Mouse (Mus musculus) hindbrain, postnatal 0 days (tissue): ENCODE measurements around the gene Gm42372. TPM values are rescaled to one million over a fixed set of nuclear protein-coding genes. Genes with fewer than 3 reads are reported as not detected.

ENCODE experiments used
- ATAC-seq: fragments of 200-750 bp; cut with Nextera tagmentation; 2 replicates; pipeline ENCODE4 v1.8.0; 2017; ENCODE audit warnings: mild to moderate bottlenecking, moderate TSS enrichment, moderate library complexity
- DNase-seq: peaks from one replicate; pipeline ENCODE4 v3.0.0-alpha.2; 2015; ENCODE audit warnings: low spot score
- H3K27ac ChIP-seq: fragments of 300-500 bp; sonication (generic); 2 replicates; pipeline ENCODE4 v1.5.1; 2014; ENCODE audit warnings: mild to moderate bottlenecking
- H3K27me3 ChIP-seq: fragments of 300-500 bp; sonication (generic); 2 replicates; pipeline ENCODE4 v1.6.1; 2014; ENCODE audit warnings: low read length, mixed read lengths; ENCODE audit not compliant: insufficient read depth
- H3K36me3 ChIP-seq: fragments of 300-500 bp; sonication (generic); 2 replicates; pipeline ENCODE4 v1.6.1; 2014; ENCODE audit warnings: low read length, mixed read lengths; ENCODE audit not compliant: insufficient read depth
- H3K4me1 ChIP-seq: fragments of 300-500 bp; sonication (generic); 2 replicates; pipeline ENCODE4 v1.6.1; 2014; ENCODE audit warnings: antibody characterized with exemption, low read length, mixed read lengths; ENCODE audit not compliant: insufficient read depth
- H3K4me2 ChIP-seq: fragments of 300-500 bp; sonication (generic); 2 replicates; pipeline ENCODE4 v1.6.1; 2014; ENCODE audit warnings: low read depth, mild to moderate bottlenecking, low read length, moderate library complexity, mixed read lengths
- H3K4me3 ChIP-seq: fragments of 300-500 bp; sonication (generic); 2 replicates; pipeline ENCODE4 v1.5.1; 2014; ENCODE audit warnings: low read length
- H3K9ac ChIP-seq: fragments of 300-500 bp; sonication (generic); replicated peaks from 2 replicates; pipeline ENCODE4 v1.6.1; 2014; ENCODE audit warnings: mild to moderate bottlenecking, low read length, moderate library complexity, mixed read lengths
- H3K9me3 ChIP-seq: fragments of 300-500 bp; sonication (generic); 2 replicates; pipeline ENCODE4 v1.6.1; 2016; ENCODE audit warnings: low read length, mixed read lengths
- CTCF ChIP-seq: IDR thresholded peaks from 2 replicates; pipeline ENCODE4 v1.5.1; 2016; ENCODE audit warnings: antibody characterized with exemption, control low read depth, low read depth
- WGBS: fragments of 180-500 bp; shearing (Covaris S2); extraction: QIAGEN DNeasy Blood & Tissue Kit; methylation state at CpG from one replicate; pipeline ENCODE4 v1.1.7; 2014; 5-methylcytosine and 5-hydroxymethylcytosine counted together
- polyA plus RNA-seq: library from polyadenylated mRNA; unstranded; fragments of >200 nt; fragmentation: Nextera tagmentation; extraction: Ambion mirVana; gene quantifications from 2 replicates; pipeline ENCODE4 v1.2.1, GENCODE M21; 2015
- total RNA-seq: library from RNA; depleted of rRNA; stranded (reverse); fragments of >200 nt; gene quantifications from 2 replicates; pipeline ENCODE4 v1.2.3, GENCODE M21; 2014

Gene Gm42372
- total and polyA plus RNA-seq, 2 experiments from 2014 or later, result 8.2 to 36.9 TPM

- Histone ChIP-seq H3K4me2 (peak within 1 kb of the TSS; percentile 64), H3K9me3 (no peaks in the 10 kb centered on the region), H3K4me1 (peaks cover 22% of the 10 kb centered on the region), H3K27ac (peak within 1 kb of the TSS; percentile 91), H3K27me3 (no peaks in the 10 kb centered on the region), H3K9ac (peak within 1 kb of the TSS; percentile 43), H3K4me3 (peak within 1 kb of the TSS; percentile 37), H3K36me3 (no peaks in the 10 kb centered on the region)
- TF ChIP-seq CTCF, result no peak
- ATAC-seq, result peak; percentile 93
- peak; percentile 98 for DNase-seq
- WGBS, result 4% methylated on average over 17 of the region's 17 CpGs
These were observed 23.2 kb upstream of the Gm42372 start, which contains the start of gene Pnmal1 for GRCm38 (mm10) chr7:16959539-16960187. Gene Pnmal1 (plus strand): TSS chr7:16959679.

- no peaks in the 10 kb centered on the region for H3K36me3 ChIP-seq
- no peak overlapping the region for H3K27ac ChIP-seq
- H3K4me1 ChIP-seq, result peaks cover 18% of the 10 kb centered on the region
- 83% methylated on average over 5 of the region's 5 CpGs for WGBS
- no peaks in the 10 kb centered on the region for H3K9me3 ChIP-seq
- no peak for ATAC-seq
- no peak for TF ChIP-seq CTCF
- H3K4me2 ChIP-seq, result no peak overlapping the region
- H3K27me3 ChIP-seq, result no peaks in the 10 kb centered on the region
- H3K4me3 ChIP-seq, result no peak overlapping the region
- DNase-seq, result no peak
- no peak overlapping the region for H3K9ac ChIP-seq
These were observed 21.2 kb upstream of the Gm42372 start for GRCm38 (mm10) chr7:16961678-16962077.

- Histone ChIP-seq H3K4me3 (no peak overlapping the region), H3K27me3 (no peaks in the 10 kb centered on the region), H3K4me1 (no peaks in the 10 kb centered on the region), H3K9me3 (no peaks in the 10 kb centered on the region), H3K4me2 (no peak overlapping the region), H3K27ac (no peak overlapping the region), H3K36me3 (no peaks in the 10 kb centered on the region), H3K9ac (no peak overlapping the region)
- DNase-seq (no peak), ATAC-seq (no peak)
- TF ChIP-seq CTCF, result no peak
- WGBS, result 86% methylated on average over 6 of the region's 6 CpGs
These were observed 14.5 kb upstream of the Gm42372 start for GRCm38 (mm10) chr7:16968414-16968813.

GRCm38 (mm10) chr7:16971160-16971559 is 11.7 kb upstream of the Gm42372 start:
- no peak overlapping the region for H3K27ac ChIP-seq
- H3K36me3 ChIP-seq, result no peaks in the 10 kb centered on the region
- H3K9me3 ChIP-seq, result no peaks in the 10 kb centered on the region
- H3K27me3 ChIP-seq, result no peaks in the 10 kb centered on the region
- 85% methylated on average over 3 of the region's 3 CpGs for WGBS
- DNase-seq, result no peak
- no peak for ATAC-seq
- no peak overlapping the region for H3K4me3 ChIP-seq
- TF ChIP-seq CTCF, result no peak
- H3K4me1 ChIP-seq, result no peaks in the 10 kb centered on the region
- no peak overlapping the region for H3K4me2 ChIP-seq
- H3K9ac ChIP-seq, result no peak overlapping the region

GRCm38 (mm10) chr7:16974018-16974417 is 8.9 kb upstream of the Gm42372 start:
- H3K27ac ChIP-seq, result no peak overlapping the region
- H3K9me3 ChIP-seq, result no peaks in the 10 kb centered on the region
- no peak overlapping the region for H3K9ac ChIP-seq
- no peaks in the 10 kb centered on the region for H3K27me3 ChIP-seq
- DNase-seq (peak; percentile 51), ATAC-seq (peak; percentile 88)
- TF ChIP-seq CTCF, result no peak
- H3K4me1 ChIP-seq, result no peaks in the 10 kb centered on the region
- 30% methylated on average over 6 of the region's 6 CpGs for WGBS
- no peak overlapping the region for H3K4me2 ChIP-seq
- no peak overlapping the region for H3K4me3 ChIP-seq
- H3K36me3 ChIP-seq, result no peaks in the 10 kb centered on the region

GRCm38 (mm10) chr7:16976298-16976697 is 6.6 kb upstream of the Gm42372 start:
- H3K36me3 ChIP-seq, result no peaks in the 10 kb centered on the region
- H3K27ac ChIP-seq, result no peak overlapping the region
- no peaks in the 10 kb centered on the region for H3K9me3 ChIP-seq
- no peak overlapping the region for H3K4me3 ChIP-seq
- ATAC-seq, result no peak
- H3K9ac ChIP-seq, result no peak overlapping the region
- no peak for TF ChIP-seq CTCF
- 52% methylated on average over 8 of the region's 8 CpGs for WGBS
- no peaks in the 10 kb centered on the region for H3K27me3 ChIP-seq
- no peaks in the 10 kb centered on the region for H3K4me1 ChIP-seq
- H3K4me2 ChIP-seq, result no peak overlapping the region
- no peak for DNase-seq

- no peak overlapping the region for H3K27ac ChIP-seq
- no peak overlapping the region for H3K4me3 ChIP-seq
- DNase-seq (no peak), ATAC-seq (no peak)
- no peaks in the 10 kb centered on the region for H3K36me3 ChIP-seq
- no peaks in the 10 kb centered on the region for H3K9me3 ChIP-seq
- WGBS, result 75% methylated on average over 6 of the region's 6 CpGs
- TF ChIP-seq CTCF, result no peak
- no peaks in the 10 kb centered on the region for H3K27me3 ChIP-seq
- no peak overlapping the region for H3K9ac ChIP-seq
- H3K4me2 ChIP-seq, result no peak overlapping the region
- H3K4me1 ChIP-seq, result no peaks in the 10 kb centered on the region; the same call in 1 of the 2 replicates
These were observed 4.7 kb upstream of the Gm42372 start for GRCm38 (mm10) chr7:16978173-16978572.
